Comparison of ENCODE assay signal across 8 mouse cellular contexts in genomic region chr2:136057861-136058331, GRCm38 (mm10). TPM values are rescaled to one million over a fixed set of nuclear protein-coding genes. Genes with fewer than 3 reads are reported as not detected.
DNase-seq lines count a peak whose midpoint lies in the region; ATAC-seq and TF ChIP-seq lines count a peak whose summit lies in the region.

No protein-coding gene starts in this region.

- no peaks in the 10 kb centered on the region for H3K9me3 ChIP-seq in kidney, postnatal 0 days (replicated peaks; ENCODE audit: low read length)
- H3K9me3 ChIP-seq in forebrain, embryonic 16.5 days (ENCODE audit: control insufficient read depth, low read length) = no peaks in the 10 kb centered on the region
- H3K9me3 ChIP-seq in limb, embryonic 11.5 days (ENCODE audit: control insufficient read depth, low read length) = no peaks in the 10 kb centered on the region

- H3K27me3 ChIP-seq in kidney, postnatal 0 days (ENCODE audit: insufficient read depth, low read length) = peaks cover 21% of the 10 kb centered on the region
- H3K27me3 ChIP-seq in forebrain, embryonic 16.5 days (replicated peaks; ENCODE audit: control insufficient read depth, insufficient read depth, low read length) = peaks cover 17% of the 10 kb centered on the region
- peaks cover 31% of the 10 kb centered on the region for H3K27me3 ChIP-seq in limb, embryonic 11.5 days (ENCODE audit: control insufficient read depth, insufficient read depth, low read length)

- no peaks in the 10 kb centered on the region for H3K36me3 ChIP-seq in kidney, postnatal 0 days (ENCODE audit: insufficient read depth, low read length)
- H3K36me3 ChIP-seq in forebrain, embryonic 16.5 days (ENCODE audit: control insufficient read depth, insufficient read depth) = no peaks in the 10 kb centered on the region
- H3K36me3 ChIP-seq in limb, embryonic 11.5 days (ENCODE audit: control insufficient read depth, insufficient read depth, low read length) = no peaks in the 10 kb centered on the region

- 0 out of 2 replicates have a peak, but pooled peaks cover 4% of the 10 kb centered on the region for H3K4me1 ChIP-seq in kidney, postnatal 0 days (replicated peaks; ENCODE audit: insufficient read depth, low read length)
- peaks cover 13% of the 10 kb centered on the region for H3K4me1 ChIP-seq in forebrain, embryonic 16.5 days (replicated peaks; ENCODE audit: control insufficient read depth, insufficient read depth, low read length)
- peaks cover 11% of the 10 kb centered on the region for H3K4me1 ChIP-seq in limb, embryonic 11.5 days (ENCODE audit: control insufficient read depth, insufficient read depth, low read length)

- peak; percentile 47 for DNase-seq in kidney, postnatal 0 days (ENCODE audit: low spot score)
- no peak for DNase-seq in kidney, adult 9 months
- DNase-seq in limb, embryonic 11.5 days (ENCODE audit: low spot score) = peak; percentile 52
- DNase-seq in right cerebral cortex, postnatal 10 days (ENCODE audit: low spot score in 2 of 2) = peak; percentile 48 to 56
- no peak for DNase-seq in spleen, postnatal 4 days (ENCODE audit: low spot score in 2 of 2)
- DNase-seq in ovary, adult 18-20 months (ENCODE audit: low spot score) = no peak

- WGBS in kidney, postnatal 0 days = 3% methylated on average over 19 of the region's 19 CpGs
- 6% methylated on average over 19 of the region's 19 CpGs for WGBS in forebrain, embryonic 16.5 days
- WGBS in limb, embryonic 11.5 days = 4% methylated on average over 19 of the region's 19 CpGs

- H3K4me2 ChIP-seq in kidney, postnatal 0 days (ENCODE audit: low read length) = peak overlapping the region; percentile 50
- H3K4me2 ChIP-seq in forebrain, embryonic 16.5 days (ENCODE audit: low read length) = peak overlapping the region; percentile 60
- H3K4me2 ChIP-seq in limb, embryonic 11.5 days (ENCODE audit: low read depth, severe bottlenecking) = peak overlapping the region; percentile 55

- peak; percentile 69 for ATAC-seq in kidney, postnatal 0 days (replicated peaks; ENCODE audit: low FRiP score, low read depth)
- ATAC-seq in common myeloid progenitor, adult 5-6 weeks (replicated peaks; ENCODE audit: low read depth, poor library complexity, severe bottlenecking) = 0 out of 2 replicates have a peak, but pooled peaks have one; percentile 22
- ATAC-seq in forebrain, embryonic 16.5 days = peak; percentile 79
- ATAC-seq in limb, embryonic 11.5 days (ENCODE audit: insufficient number of reproducible peaks, low FRiP score, low TSS enrichment, low read depth) = no peak; the same call in 1 of the 2 replicates

- H3K9ac ChIP-seq in kidney, postnatal 0 days (ENCODE audit: low read depth, low read length) = no peak overlapping the region
- H3K9ac ChIP-seq in forebrain, embryonic 16.5 days (replicated peaks; ENCODE audit: low read depth, low read length) = no peak overlapping the region
- H3K9ac ChIP-seq in limb, embryonic 11.5 days (ENCODE audit: low read length) = no peak overlapping the region

- H3K27ac ChIP-seq in kidney, postnatal 0 days = no peak overlapping the region
- no peak overlapping the region for H3K27ac ChIP-seq in forebrain, embryonic 16.5 days (ENCODE audit: low read length)
- no peak overlapping the region for H3K27ac ChIP-seq in limb, embryonic 11.5 days (replicated peaks; ENCODE audit: low read depth, low read length)

- H3K4me3 ChIP-seq in kidney, postnatal 0 days (replicated peaks; ENCODE audit: low read depth, low read length) = peak overlapping the region; percentile 18
- peak overlapping the region; percentile 39 for H3K4me3 ChIP-seq in forebrain, embryonic 16.5 days (replicated peaks; ENCODE audit: low read length)
- 0 out of 2 replicates have a peak overlapping the region, but pooled peaks have one; percentile 8 for H3K4me3 ChIP-seq in limb, embryonic 11.5 days (ENCODE audit: low read depth, low read length)

- no peak for TF ChIP-seq CTCF in kidney, postnatal 0 days (IDR thresholded peaks at IDR 0.05; ENCODE audit: low read depth)

RNA-seq across cellular contexts. Expression of gene Lamp5, which starts 5.9 kb away (rescaled TPM):
- 4.2 and 4.3 TPM in 2 replicates for polyA plus RNA-seq in kidney, postnatal 0 days (2015; fragmentation: Nextera tagmentation; extraction: Ambion mirVana)
- total RNA-seq in common myeloid progenitor, adult 5-6 weeks (2017) = not detected in 2 replicates
- polyA plus RNA-seq in forebrain, embryonic 16.5 days (2015; fragmentation: Nextera tagmentation; extraction: Ambion mirVana) = 0.97 and 1.4 TPM in 2 replicates
- polyA plus RNA-seq in limb, embryonic 11.5 days (2014; fragmentation: Nextera tagmentation; extraction: Ambion mirVana) = 0.24 TPM in 1 of 2 replicates, not detected in the other

Comparison
In these comparisons a context has a peak if more than half of its experiments do, and no peak if none do; other contexts are left out.
1. DNase-seq: peak in kidney, postnatal 0 days (single experiment), limb, embryonic 11.5 days (single experiment) and right cerebral cortex, postnatal 10 days (2 of 2); none in kidney, adult 9 months (single experiment), spleen, postnatal 4 days (0 of 2) and ovary, adult 18-20 months (single experiment).
2. Peak in every context shown above with its lines, with median percentiles within 50 percentile points of each other: H3K4me2 ChIP-seq and H3K4me3 ChIP-seq.